Mouse (Mus musculus): ENCODE measurements around the gene Ttc34.

Ttc34 gene

GRCm38 (mm10) chr4:154895549-154895948, 58.3 kb downstream of the Ttc34 start:
- no peak for DNase-seq (ENCODE audit: low spot score in 2 of 2)

GRCm38 (mm10) chr4:154897676-154898465, 60.6 kb downstream of the Ttc34 start:
- no peak for DNase-seq (ENCODE audit: low spot score in 2 of 2)

DNA sequence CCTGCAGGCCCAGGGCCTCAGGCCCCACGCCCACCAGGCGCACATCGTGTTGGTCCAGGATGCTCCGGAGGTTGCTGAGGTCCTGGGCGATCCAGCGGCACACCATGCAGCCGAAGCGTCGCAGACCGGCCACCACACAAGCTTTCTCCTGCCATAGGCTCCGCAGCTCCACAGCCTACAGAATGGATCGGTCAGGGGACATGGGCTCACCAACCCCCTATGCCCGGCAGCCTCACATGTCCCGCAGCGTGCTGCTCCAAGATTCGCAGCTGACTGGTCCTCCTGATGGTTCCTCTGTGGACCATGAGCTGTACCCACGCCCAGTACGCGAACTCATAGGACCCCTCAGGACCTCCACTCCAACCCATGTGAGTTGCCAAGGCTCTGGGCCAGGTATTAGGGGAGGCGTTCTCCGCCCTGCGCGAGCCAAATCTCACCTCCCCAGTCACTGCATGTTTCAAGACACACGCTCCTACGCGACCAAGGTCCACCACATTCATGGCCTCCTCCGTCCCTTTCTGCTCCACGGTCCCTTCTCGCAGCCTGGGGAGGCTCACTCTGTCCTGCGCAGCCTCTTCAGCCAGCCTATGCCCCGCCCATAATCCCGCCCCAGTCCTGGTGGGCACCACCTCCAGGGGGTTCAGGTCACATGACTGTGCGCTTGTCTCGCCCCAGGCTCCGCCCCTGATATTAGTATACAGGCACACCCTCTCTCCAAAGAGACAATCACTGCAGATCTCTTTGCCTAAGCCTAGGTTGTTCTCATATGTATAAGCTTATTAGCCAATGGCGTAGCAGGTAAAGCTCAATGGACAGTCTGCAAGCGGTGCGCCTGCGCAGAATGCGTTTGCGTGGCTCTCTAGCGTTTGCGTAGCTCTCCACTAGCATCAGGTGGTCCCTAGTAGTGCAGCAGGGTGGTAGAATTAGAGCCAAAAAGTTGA, 61.5 kb downstream of the Ttc34 start, which contains the start of gene Fam213b:
TSS of gene Fam213b (minus strand) at position 630 of the 941 bp plus-strand sequence.
- DNase-seq (ENCODE audit: low spot score in 2 of 2), result peak in 1 of 2 experiments; percentile 73

GRCm38 (mm10) chr4:154902371-154902770, 65.1 kb downstream of the Ttc34 start:
- DNase-seq (ENCODE audit: low spot score in 2 of 2), result no peak

GRCm38 (mm10) chr4:154904185-154905071, 67.2 kb downstream of the Ttc34 start:
- DNase-seq (ENCODE audit: low spot score in 2 of 2), result peak; percentile 88

- peak; percentile 84 to 91 for DNase-seq (ENCODE audit: low spot score in 2 of 2)
These were observed 70.6 kb downstream of the Ttc34 start for GRCm38 (mm10) chr4:154907833-154908232.

GRCm38 (mm10) chr4:154908490-154908889, 71.2 kb downstream of the Ttc34 start:
- no peak for DNase-seq (ENCODE audit: low spot score in 2 of 2)

DNA sequence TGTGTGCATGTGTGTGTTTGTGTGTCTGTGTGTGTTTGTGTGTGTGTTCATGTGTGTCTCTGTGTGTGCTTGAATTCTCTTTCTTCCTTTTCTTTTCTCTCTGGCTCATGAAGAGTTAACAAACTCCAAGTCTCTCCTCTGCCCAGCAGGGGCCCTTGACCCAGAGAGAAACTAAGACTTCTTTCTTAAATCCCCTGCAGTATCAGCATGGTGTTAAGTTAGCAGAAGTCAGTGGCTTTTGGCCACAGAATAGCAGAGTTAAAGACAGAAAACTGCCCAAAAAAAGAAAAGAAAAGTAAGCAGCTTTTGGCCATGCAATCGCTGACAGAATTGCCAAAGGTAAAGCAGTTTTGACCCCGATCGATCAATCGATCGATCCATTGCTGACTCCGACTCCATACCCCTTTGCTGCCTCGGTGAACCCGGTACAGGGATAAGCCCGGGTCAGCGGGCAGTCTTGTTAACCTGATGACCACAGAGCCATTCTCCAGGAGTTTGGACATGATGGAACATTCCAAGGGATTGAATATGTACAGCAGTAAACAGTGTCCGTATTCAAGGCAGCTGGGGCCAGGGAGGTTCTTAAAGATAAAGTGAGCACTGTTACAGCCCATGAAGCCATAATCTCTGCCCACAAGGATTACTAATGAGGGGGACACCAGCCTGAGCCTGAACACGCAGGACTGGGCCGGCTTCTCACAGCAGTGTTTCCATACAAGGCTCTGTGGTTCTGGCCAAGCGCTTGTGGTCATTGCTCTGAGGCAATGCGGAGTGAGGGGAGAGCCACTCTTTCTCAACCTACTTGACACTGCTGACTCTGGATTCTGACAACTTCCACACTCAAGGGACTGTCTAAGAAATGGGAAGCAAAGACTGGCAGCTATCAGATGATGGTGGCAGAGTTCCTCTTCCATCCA, 73.6 kb downstream of the Ttc34 start:
- peak in 1 of 2 experiments; percentile 53 for DNase-seq (ENCODE audit: low spot score in 2 of 2)

DNA sequence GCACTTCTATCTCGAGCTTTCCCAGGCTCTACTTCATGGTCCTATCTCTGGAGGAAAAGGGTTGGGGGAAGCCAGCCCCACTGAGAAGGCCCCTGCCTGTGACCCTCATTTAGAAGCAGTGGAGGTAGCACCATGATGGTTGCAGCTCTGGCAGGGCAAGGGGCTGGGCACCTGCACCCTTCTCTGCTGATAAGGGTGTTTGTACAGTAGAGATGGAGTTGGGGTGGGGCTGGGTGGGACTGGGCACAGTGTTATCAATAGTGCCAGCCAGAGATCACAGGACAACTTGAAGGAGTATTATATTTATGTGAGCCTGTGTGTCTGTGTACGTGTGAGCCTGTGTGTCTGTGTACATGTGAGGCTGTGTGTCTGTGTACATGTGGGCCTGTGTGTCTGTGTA, 74.4 kb downstream of the Ttc34 start:
- DNase-seq (ENCODE audit: low spot score in 2 of 2), result peak in 1 of 2 experiments; percentile 64

- DNase-seq (ENCODE audit: low spot score in 2 of 2), result no peak
These were observed 76.6 kb downstream of the Ttc34 start for GRCm38 (mm10) chr4:154913845-154914244.

- DNase-seq (ENCODE audit: low spot score in 2 of 2), result no peak
These were observed 77.0 kb downstream of the Ttc34 start for GRCm38 (mm10) chr4:154914252-154914651.

DNA sequence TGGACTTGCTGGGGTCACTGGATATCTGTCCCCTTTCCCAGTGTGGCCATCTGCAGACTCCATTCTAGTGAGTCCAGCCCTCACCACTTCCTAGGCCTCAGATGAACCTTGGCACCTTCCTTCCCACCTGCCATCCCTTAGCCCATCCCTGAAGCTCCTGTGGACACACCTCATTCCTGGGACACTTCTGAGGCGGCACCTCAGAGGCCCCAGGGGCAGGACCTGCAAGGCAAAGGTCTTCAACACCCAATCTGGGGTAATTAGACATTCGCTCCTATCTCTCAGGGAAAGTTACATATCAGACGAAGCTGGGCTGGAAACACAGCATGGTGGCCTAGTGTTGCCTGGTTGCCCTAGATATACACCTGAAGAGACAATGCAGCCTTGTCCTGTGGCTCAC, 77.4 kb downstream of the Ttc34 start:
- DNase-seq (ENCODE audit: low spot score in 2 of 2), result no peak

DNA sequence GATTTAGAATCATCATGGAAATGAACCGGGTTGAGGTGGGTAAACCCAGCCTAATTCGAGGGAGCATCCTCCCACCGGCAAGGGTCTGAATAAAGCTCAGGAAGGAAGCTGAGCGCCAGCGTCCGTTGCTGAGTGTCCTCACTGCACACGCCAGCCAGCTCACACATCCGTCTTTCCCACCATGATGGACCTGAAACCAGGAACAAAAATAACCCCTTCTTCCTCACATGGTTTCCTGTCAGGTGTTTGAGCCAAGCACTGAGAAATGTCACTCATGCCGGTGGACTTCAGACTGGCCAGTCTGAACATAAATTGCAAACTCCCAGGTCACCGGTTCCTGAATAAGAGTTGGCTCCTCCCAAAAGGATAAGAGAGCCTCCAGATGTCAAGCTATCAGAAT, 78.0 kb downstream of the Ttc34 start:
- DNase-seq (ENCODE audit: low spot score in 2 of 2), result no peak

GRCm38 (mm10) chr4:154916662-154917061, 79.4 kb downstream of the Ttc34 start:
- no peak for DNase-seq (ENCODE audit: low spot score in 2 of 2)
